Mouse (Mus musculus): ENCODE results near the gene Daam1. TPM values are rescaled to one million over a fixed set of nuclear protein-coding genes. Genes with fewer than 3 reads are reported as not detected.

The Daam1 gene
- polyA plus RNA-seq, 1 experiment from 2014 or later, result 15.3 TPM

- ATAC-seq (ENCODE audit: insufficient read depth), result no peak
- 84% methylated on average over 9 of the region's 9 CpGs for WGBS
- no peak overlapping the region for H3K27ac ChIP-seq (ENCODE audit: low read depth)
These were observed 94.2 kb downstream of the Daam1 start for GRCm38 (mm10) chr12:71924978-71925529.

GRCm38 (mm10) chr12:71925990-71926700 is 95.3 kb downstream of the Daam1 start:
- Histone ChIP-seq H3K27ac (ENCODE audit: low read depth) (0 out of 2 replicates have a peak overlapping the region, but pooled peaks have one; percentile 26), H3K9me3 (ENCODE audit: low read depth, low read length) (no peaks in the 10 kb centered on the region), H3K4me3 (ENCODE audit: low read depth, low read length) (no peak overlapping the region), H3K36me3 (ENCODE audit: insufficient read depth) (no peaks in the 10 kb centered on the region), H3K4me2 (no peak overlapping the region), H3K9ac (no peak overlapping the region), H3K27me3 (ENCODE audit: insufficient read depth, low read length) (no peaks in the 10 kb centered on the region), H3K4me1 (ENCODE audit: insufficient read depth) (peaks cover 7% of the 10 kb centered on the region; the same call in 1 of the 2 replicates)
- DNase-seq, result no peak
- no peak for TF ChIP-seq CTCF (IDR thresholded peaks at IDR 0.05; ENCODE audit: low read depth)
- ATAC-seq (ENCODE audit: insufficient read depth), result peak; percentile 48; the same call in 1 of the 2 replicates
- 55% methylated on average over 11 of the region's 11 CpGs for WGBS

More at GRCm38 (mm10) chr12:71924978-71925529, 94.2 kb downstream of the Daam1 start:
- Histone ChIP-seq H3K9ac (no peak overlapping the region), H3K4me1 (ENCODE audit: insufficient read depth) (peaks cover 7% of the 10 kb centered on the region; the same call in 1 of the 2 replicates), H3K9me3 (ENCODE audit: low read depth, low read length) (no peaks in the 10 kb centered on the region), H3K4me2 (no peak overlapping the region), H3K36me3 (ENCODE audit: insufficient read depth) (no peaks in the 10 kb centered on the region), H3K4me3 (ENCODE audit: low read depth, low read length) (no peak overlapping the region), H3K27me3 (ENCODE audit: insufficient read depth, low read length) (no peaks in the 10 kb centered on the region)
- no peak for TF ChIP-seq CTCF (IDR thresholded peaks at IDR 0.05; ENCODE audit: low read depth)
- no peak for DNase-seq

GRCm38 (mm10) chr12:71928092-71928491 is 97.2 kb downstream of the Daam1 start:
- ATAC-seq (ENCODE audit: insufficient read depth) (no peak), DNase-seq (no peak)
- TF ChIP-seq CTCF (IDR thresholded peaks at IDR 0.05; ENCODE audit: low read depth), result no peak
- no peak overlapping the region for H3K4me2 ChIP-seq
- no peaks in the 10 kb centered on the region for H3K9me3 ChIP-seq (ENCODE audit: low read depth, low read length)
- H3K36me3 ChIP-seq (ENCODE audit: insufficient read depth), result no peaks in the 10 kb centered on the region
- H3K4me1 ChIP-seq (ENCODE audit: insufficient read depth), result peaks cover 9% of the 10 kb centered on the region; the same call in 1 of the 2 replicates
- 72% methylated on average over 6 of the region's 6 CpGs for WGBS
- no peak overlapping the region for H3K4me3 ChIP-seq (ENCODE audit: low read depth, low read length)
- no peaks in the 10 kb centered on the region for H3K27me3 ChIP-seq (ENCODE audit: insufficient read depth, low read length)
- no peak overlapping the region for H3K9ac ChIP-seq
- no peak overlapping the region for H3K27ac ChIP-seq (ENCODE audit: low read depth)

GRCm38 (mm10) chr12:71929876-71930275 is 99.0 kb downstream of the Daam1 start:
- Histone ChIP-seq H3K4me1 (ENCODE audit: insufficient read depth) (peaks cover 10% of the 10 kb centered on the region; the same call in 1 of the 2 replicates), H3K36me3 (ENCODE audit: insufficient read depth) (no peaks in the 10 kb centered on the region), H3K4me2 (no peak overlapping the region), H3K9ac (no peak overlapping the region), H3K9me3 (ENCODE audit: low read depth, low read length) (no peaks in the 10 kb centered on the region), H3K4me3 (ENCODE audit: low read depth, low read length) (no peak overlapping the region), H3K27ac (ENCODE audit: low read depth) (no peak overlapping the region), H3K27me3 (ENCODE audit: insufficient read depth, low read length) (no peaks in the 10 kb centered on the region)
- ATAC-seq (ENCODE audit: insufficient read depth) (no peak), DNase-seq (no peak)
- TF ChIP-seq CTCF (IDR thresholded peaks at IDR 0.05; ENCODE audit: low read depth), result no peak
- 79% methylated on average over 2 of the region's 2 CpGs for WGBS

GRCm38 (mm10) chr12:71932433-71933386 is 101.8 kb downstream of the Daam1 start:
- Histone ChIP-seq H3K9me3 (ENCODE audit: low read depth, low read length) (no peaks in the 10 kb centered on the region), H3K4me3 (ENCODE audit: low read depth, low read length) (no peak overlapping the region), H3K9ac (no peak overlapping the region), H3K36me3 (ENCODE audit: insufficient read depth) (peaks cover 3% of the 10 kb centered on the region; the same call in 1 of the 2 replicates), H3K4me1 (ENCODE audit: insufficient read depth) (peaks cover 7% of the 10 kb centered on the region; the same call in 1 of the 2 replicates), H3K27ac (ENCODE audit: low read depth) (0 out of 2 replicates have a peak overlapping the region, but pooled peaks have one; percentile 15), H3K27me3 (ENCODE audit: insufficient read depth, low read length) (no peaks in the 10 kb centered on the region), H3K4me2 (no peak overlapping the region)
- TF ChIP-seq CTCF (IDR thresholded peaks at IDR 0.05; ENCODE audit: low read depth), result no peak
- WGBS, result 68% methylated on average over 9 of the region's 9 CpGs
- ATAC-seq (ENCODE audit: insufficient read depth), result no peak
- no peak for DNase-seq

- H3K27me3 ChIP-seq (ENCODE audit: insufficient read depth, low read length), result no peaks in the 10 kb centered on the region
- WGBS, result 57% methylated on average over 6 of the region's 6 CpGs
- H3K36me3 ChIP-seq (ENCODE audit: insufficient read depth), result peaks cover 7% of the 10 kb centered on the region; the same call in 1 of the 2 replicates
- TF ChIP-seq CTCF (IDR thresholded peaks at IDR 0.05; ENCODE audit: low read depth), result no peak
- DNase-seq, result peak; percentile 58
- peaks cover 7% of the 10 kb centered on the region; the same call in 1 of the 2 replicates for H3K4me1 ChIP-seq (ENCODE audit: insufficient read depth)
- no peak overlapping the region for H3K4me3 ChIP-seq (ENCODE audit: low read depth, low read length)
- no peak overlapping the region for H3K9ac ChIP-seq
- ATAC-seq (ENCODE audit: insufficient read depth), result peak; percentile 44; the same call in 1 of the 2 replicates
- H3K9me3 ChIP-seq (ENCODE audit: low read depth, low read length), result no peaks in the 10 kb centered on the region
- H3K4me2 ChIP-seq, result no peak overlapping the region
- peak overlapping the region; percentile 73 for H3K27ac ChIP-seq (ENCODE audit: low read depth)
These were observed 103.2 kb downstream of the Daam1 start for GRCm38 (mm10) chr12:71933989-71934645.

Measured in lung, embryonic 14.5 days (tissue).